Comparison of ENCODE assay signal across 9 mouse cellular contexts in the genomic region with DNA sequence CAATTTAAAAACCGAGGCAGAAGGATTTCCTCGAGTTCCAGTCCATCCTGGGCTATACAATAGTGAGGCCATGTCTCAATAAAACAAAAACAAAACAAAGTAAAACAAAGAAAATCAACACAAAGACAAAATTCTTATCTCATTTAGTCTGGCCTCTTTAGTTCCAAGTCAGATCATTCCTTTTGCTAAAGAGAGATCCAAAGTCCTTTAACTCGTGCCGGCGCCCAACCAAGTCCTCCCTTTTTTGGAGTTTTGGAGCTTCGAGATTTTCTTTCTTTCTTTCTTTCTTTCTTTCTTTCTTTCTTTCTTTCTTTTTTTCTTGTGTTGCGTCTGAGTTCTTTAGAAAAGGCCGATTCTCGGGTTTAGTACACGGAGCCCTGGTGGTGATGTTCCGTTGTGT. TPM values are rescaled to one million over a fixed set of nuclear protein-coding genes. Genes with fewer than 3 reads are reported as not detected.
A peak's percentile ranks its signal among the peaks of the same experiment; 100 is the strongest.
DNase-seq lines count a peak whose midpoint lies in the region; ATAC-seq and TF ChIP-seq lines count a peak whose summit lies in the region.
"Had no signal": no experiment of that assay in that cellular context is flagged by ENCODE, and none has a peak within 500 bp of the region (broad histone marks: within the 10 kb centered on the region; RNA-seq: fewer than 3 reads in every experiment).

No protein-coding gene starts in this region.

- ATAC-seq in kidney, embryonic 14.5 days (ENCODE audit: low FRiP score, low TSS enrichment) = no peak
- no peak for ATAC-seq in hindbrain, embryonic 14.5 days (ENCODE audit: low FRiP score)
- no peak for ATAC-seq in midbrain, embryonic 13.5 days
- no peak for ATAC-seq in megakaryocyte-erythroid progenitor cell, adult 5-6 weeks (replicated peaks; ENCODE audit: low FRiP score, low TSS enrichment, poor library complexity, severe bottlenecking)

- TF ChIP-seq CTCF in bone marrow macrophage, adult 2 months (IDR thresholded peaks at IDR 0.05; ENCODE audit: low read depth, low read length) = no peak

- peak overlapping the region; percentile 55 for H3K4me3 ChIP-seq in kidney, embryonic 14.5 days (ENCODE audit: low read length)
- peak overlapping the region; percentile 67 for H3K4me3 ChIP-seq in bone marrow macrophage, adult 2 months (ENCODE audit: insufficient read depth, low read length)
- peak overlapping the region; percentile 30; the same call in 1 of the 2 replicates for H3K4me3 ChIP-seq in hindbrain, embryonic 14.5 days (replicated peaks; ENCODE audit: low read length)
- H3K4me3 ChIP-seq in midbrain, embryonic 13.5 days (replicated peaks) = peak overlapping the region; percentile 35

- no peak for DNase-seq in kidney, postnatal 25 days
- DNase-seq in hindbrain, embryonic 14.5 days (ENCODE audit: low spot score) = no peak
- DNase-seq in cerebellum, adult 11-12 months = no peak
- no peak for DNase-seq in natural killer cell, adult 2 months (ENCODE audit: low spot score in 2 of 2)
- DNase-seq: layer of hippocampus, adult 9-11 months had no signal

- TF ChIP-seq POLR2A in bone marrow macrophage, adult 2 months (IDR thresholded peaks at IDR 0.05; ENCODE audit: borderline replicate concordance, low read depth, low read length) = no peak

- H3K4me1 ChIP-seq in kidney, embryonic 14.5 days (ENCODE audit: control insufficient read depth, insufficient read depth, low read length) = no peaks in the 10 kb centered on the region; the same call in 1 of the 2 replicates
- H3K4me1 ChIP-seq in bone marrow macrophage, adult 2 months (ENCODE audit: control insufficient read depth, insufficient read depth, low read length) = peaks cover 13% of the 10 kb centered on the region
- H3K4me1 ChIP-seq in hindbrain, embryonic 14.5 days (replicated peaks; ENCODE audit: control insufficient read depth, insufficient read depth, low read length) = peaks cover 3% of the 10 kb centered on the region; the same call in 1 of the 2 replicates
- peaks cover 14% of the 10 kb centered on the region for H3K4me1 ChIP-seq in midbrain, embryonic 13.5 days (replicated peaks)

- H3K36me3 ChIP-seq in kidney, embryonic 14.5 days (ENCODE audit: control insufficient read depth, insufficient read depth, low read length) = no peaks in the 10 kb centered on the region
- H3K36me3 ChIP-seq in hindbrain, embryonic 14.5 days (replicated peaks; ENCODE audit: control insufficient read depth, insufficient read depth) = no peaks in the 10 kb centered on the region
- H3K36me3 ChIP-seq in midbrain, embryonic 13.5 days = no peaks in the 10 kb centered on the region

- no peak overlapping the region for H3K9ac ChIP-seq in kidney, embryonic 14.5 days (ENCODE audit: low read depth, low read length)
- H3K9ac ChIP-seq in hindbrain, embryonic 14.5 days = no peak overlapping the region
- no peak overlapping the region for H3K9ac ChIP-seq in midbrain, embryonic 13.5 days (replicated peaks)

- no peak overlapping the region for H3K27ac ChIP-seq in kidney, embryonic 14.5 days (ENCODE audit: low read depth, low read length)
- H3K27ac ChIP-seq in bone marrow macrophage, adult 2 months (ENCODE audit: insufficient read depth, low read depth, low read length) = no peak overlapping the region
- no peak overlapping the region for H3K27ac ChIP-seq in hindbrain, embryonic 14.5 days
- no peak overlapping the region for H3K27ac ChIP-seq in midbrain, embryonic 13.5 days

- no peaks in the 10 kb centered on the region; the same call in 1 of the 2 replicates for H3K27me3 ChIP-seq in kidney, embryonic 14.5 days (ENCODE audit: control insufficient read depth, insufficient read depth, low read length)
- H3K27me3 ChIP-seq in hindbrain, embryonic 14.5 days (ENCODE audit: control insufficient read depth, insufficient read depth, low read length) = peaks cover 81% of the 10 kb centered on the region
- peaks cover 78% of the 10 kb centered on the region for H3K27me3 ChIP-seq in midbrain, embryonic 13.5 days

- no peaks in the 10 kb centered on the region for H3K9me3 ChIP-seq in kidney, embryonic 14.5 days (ENCODE audit: control insufficient read depth, low read length)
- no peaks in the 10 kb centered on the region for H3K9me3 ChIP-seq in hindbrain, embryonic 14.5 days (ENCODE audit: control insufficient read depth, low read length)
- H3K9me3 ChIP-seq in midbrain, embryonic 13.5 days = no peaks in the 10 kb centered on the region

- WGBS in kidney, embryonic 14.5 days = under 1% methylated on average over 11 of the region's 11 CpGs
- 1% methylated on average over 11 of the region's 11 CpGs for WGBS in hindbrain, embryonic 14.5 days
- WGBS in midbrain, embryonic 13.5 days = 1% methylated on average over 11 of the region's 11 CpGs

- H3K4me2 ChIP-seq in kidney, embryonic 14.5 days (replicated peaks; ENCODE audit: low read depth, low read length) = peak overlapping the region; percentile 83
- peak overlapping the region; percentile 51 for H3K4me2 ChIP-seq in hindbrain, embryonic 14.5 days (replicated peaks)
- peak overlapping the region; percentile 56 for H3K4me2 ChIP-seq in midbrain, embryonic 13.5 days (replicated peaks)

RNA-seq across cellular contexts. Expression of gene Zfp184, which starts 27.4 kb away (rescaled TPM):
- 15.5 and 17.9 TPM in 2 replicates for polyA plus RNA-seq in kidney, embryonic 14.5 days (2014; fragmentation: Nextera tagmentation; extraction: Ambion mirVana)
- 0.25 and 0.76 TPM in 2 replicates for polyA plus RNA-seq in bone marrow macrophage, adult 2 months (2012; ENCODE audit: insufficient read depth, insufficient read length, missing spikeins)
- polyA plus RNA-seq in hindbrain, embryonic 14.5 days (2014; fragmentation: Nextera tagmentation; extraction: Ambion mirVana) = 14.9 and 18.2 TPM in 2 replicates
- 20.5 and 22.3 TPM in 2 replicates for polyA plus RNA-seq in midbrain, embryonic 13.5 days (2015; fragmentation: Nextera tagmentation; extraction: Ambion mirVana)
- 1.5 and 2.5 TPM in 2 replicates for total RNA-seq in megakaryocyte-erythroid progenitor cell, adult 5-6 weeks (2014; fragmentation: Nextera tagmentation)
- 3.1 and 10.7 TPM in 2 replicates for total RNA-seq in megakaryocyte-erythroid progenitor cell, adult 5-6 weeks (2017)
